Mouse (Mus musculus) forebrain, embryonic 15.5 days (tissue): ENCODE measurements at regions not wholly inside any gene's neighbourhood (a gene's known extent, or its start where the extent isn't known, plus 50 kb on each side); places are given as distances from the start of the nearest gene placed in this dataset.

Experiments
- ATAC-seq: fragments of 200-750 bp; cut with Nextera tagmentation; replicated peaks from 2 replicates; pipeline ENCODE4 v1.8.0; 2017; ENCODE audit warnings: mild to moderate bottlenecking, moderate TSS enrichment, moderate library complexity
- H3K27ac ChIP-seq: fragments of 300-500 bp; sonication (generic); replicated peaks from 2 replicates; pipeline ENCODE4 v1.5.1; 2015; ENCODE audit warnings: mild to moderate bottlenecking, inconsistent platforms
- H3K27me3 ChIP-seq: fragments of 300-500 bp; sonication (generic); 2 replicates; pipeline ENCODE4 v1.6.1; 2015; ENCODE audit warnings: inconsistent platforms
- H3K36me3 ChIP-seq: fragments of 300-500 bp; sonication (generic); 2 replicates; pipeline ENCODE4 v1.6.1; 2015; ENCODE audit warnings: mild to moderate bottlenecking, inconsistent platforms
- H3K4me1 ChIP-seq: fragments of 300-500 bp; sonication (generic); 2 replicates; pipeline ENCODE4 v1.6.1; 2015; ENCODE audit warnings: inconsistent platforms
- H3K4me2 ChIP-seq: fragments of 300-500 bp; sonication (generic); replicated peaks from 2 replicates; pipeline ENCODE4 v1.6.1; 2015; ENCODE audit warnings: mild to moderate bottlenecking, inconsistent platforms
- H3K4me3 ChIP-seq: fragments of 300-500 bp; sonication (generic); 2 replicates; pipeline ENCODE4 v1.5.1; 2015; ENCODE audit warnings: mild to moderate bottlenecking, inconsistent platforms
- H3K9ac ChIP-seq: fragments of 300-500 bp; sonication (generic); replicated peaks from 2 replicates; pipeline ENCODE4 v1.6.1; 2015; ENCODE audit warnings: mild to moderate bottlenecking, inconsistent platforms
- H3K9me3 ChIP-seq: fragments of 300-500 bp; sonication (generic); 2 replicates; pipeline ENCODE4 v1.6.1; 2016; ENCODE audit warnings: inconsistent platforms
- WGBS: fragments of 180-500 bp; shearing (Covaris S2); methylation state at CpG from one replicate; pipeline ENCODE4 v1.1.7; 2015; ENCODE audit warnings: mixed read lengths; 5-methylcytosine and 5-hydroxymethylcytosine counted together

DNA sequence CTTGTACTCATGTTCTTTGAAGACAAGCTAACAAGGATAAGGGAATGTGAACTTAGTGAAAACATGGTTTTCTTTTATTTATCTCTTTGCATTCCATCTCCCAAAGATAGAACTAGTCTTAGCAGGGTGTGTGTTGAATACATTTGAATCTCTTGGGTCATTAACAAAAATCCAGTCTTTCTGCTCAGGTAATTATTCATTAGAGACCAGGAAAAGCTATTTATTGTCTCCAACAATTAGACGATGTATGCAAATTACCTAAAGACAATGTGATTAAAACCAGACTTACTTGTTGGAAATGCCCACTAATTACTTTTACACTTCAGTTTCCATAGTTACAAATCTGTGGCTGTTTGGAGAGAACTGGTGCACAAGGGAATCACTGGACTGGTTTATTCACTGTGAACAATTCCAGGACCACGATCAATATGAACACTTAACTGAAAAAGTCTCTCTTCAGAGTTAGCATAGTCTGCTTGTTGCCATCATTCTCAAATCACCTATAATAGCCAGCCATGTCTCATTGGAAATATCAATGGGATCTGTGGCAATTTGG is 584.4 kb downstream of the Mettl4 start:
- Histone ChIP-seq H3K4me3 (no peak overlapping the region), H3K4me2 (no peak overlapping the region), H3K27ac (no peak overlapping the region), H3K36me3 (no peaks in the 10 kb centered on the region), H3K9me3 (no peaks in the 10 kb centered on the region), H3K9ac (no peak overlapping the region), H3K27me3 (no peaks in the 10 kb centered on the region), H3K4me1 (peaks cover 3% of the 10 kb centered on the region; the same call in 1 of the 2 replicates)
- peak; percentile 74; the same call in 1 of the 2 replicates for ATAC-seq
- WGBS, result 19% methylated on average over 2 of the region's 2 CpGs

DNA sequence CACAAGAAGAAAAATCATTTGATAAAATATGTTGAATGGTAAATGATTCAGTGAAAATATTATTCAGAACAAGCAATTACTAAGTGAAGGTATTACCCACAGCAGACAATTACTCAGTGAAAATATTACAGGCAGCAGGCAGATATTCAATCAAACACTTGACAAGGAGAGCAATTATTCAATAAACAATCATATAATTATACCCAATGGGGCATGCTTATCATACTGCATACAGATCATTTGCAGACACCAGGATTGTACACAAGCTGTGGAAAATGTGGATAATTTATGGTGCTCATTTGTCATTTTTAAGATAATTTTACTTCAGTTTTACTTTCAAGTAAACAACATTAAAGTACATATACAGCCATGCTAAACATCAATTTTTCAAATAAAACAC is 605.5 kb downstream of the Mettl4 start:
- no peak overlapping the region for H3K4me2 ChIP-seq
- no peaks in the 10 kb centered on the region for H3K36me3 ChIP-seq
- no peak for ATAC-seq
- no peak overlapping the region for H3K9ac ChIP-seq
- no peaks in the 10 kb centered on the region for H3K4me1 ChIP-seq
- no peaks in the 10 kb centered on the region for H3K9me3 ChIP-seq
- no peak overlapping the region for H3K4me3 ChIP-seq
- H3K27ac ChIP-seq, result no peak overlapping the region
- no peaks in the 10 kb centered on the region for H3K27me3 ChIP-seq

DNA sequence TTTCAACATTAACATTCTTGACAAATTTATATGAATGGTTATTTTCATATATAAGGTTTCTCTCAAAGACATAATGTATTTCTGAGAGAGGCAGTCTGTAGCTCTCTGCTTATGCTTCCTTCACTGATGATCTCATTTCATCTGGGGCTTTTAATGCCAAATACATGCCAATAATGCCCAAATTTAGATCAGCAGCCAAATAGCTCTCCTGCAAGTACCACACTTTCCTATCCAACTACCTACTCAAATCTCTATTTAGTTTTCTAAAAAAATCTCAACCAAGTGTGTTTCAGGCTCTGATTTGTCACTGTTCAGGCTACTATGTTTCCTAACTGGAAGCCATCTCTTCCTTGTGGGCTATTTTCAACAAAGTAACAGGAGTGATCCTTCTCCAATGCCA is 616.6 kb downstream of the Mettl4 start:
- no peaks in the 10 kb centered on the region for H3K9me3 ChIP-seq
- H3K4me1 ChIP-seq, result no peaks in the 10 kb centered on the region
- no peaks in the 10 kb centered on the region for H3K36me3 ChIP-seq
- H3K9ac ChIP-seq, result no peak overlapping the region
- no peak overlapping the region for H3K4me3 ChIP-seq
- no peak for ATAC-seq
- H3K27me3 ChIP-seq, result no peaks in the 10 kb centered on the region
- no peak overlapping the region for H3K4me2 ChIP-seq
- no peak overlapping the region for H3K27ac ChIP-seq

DNA sequence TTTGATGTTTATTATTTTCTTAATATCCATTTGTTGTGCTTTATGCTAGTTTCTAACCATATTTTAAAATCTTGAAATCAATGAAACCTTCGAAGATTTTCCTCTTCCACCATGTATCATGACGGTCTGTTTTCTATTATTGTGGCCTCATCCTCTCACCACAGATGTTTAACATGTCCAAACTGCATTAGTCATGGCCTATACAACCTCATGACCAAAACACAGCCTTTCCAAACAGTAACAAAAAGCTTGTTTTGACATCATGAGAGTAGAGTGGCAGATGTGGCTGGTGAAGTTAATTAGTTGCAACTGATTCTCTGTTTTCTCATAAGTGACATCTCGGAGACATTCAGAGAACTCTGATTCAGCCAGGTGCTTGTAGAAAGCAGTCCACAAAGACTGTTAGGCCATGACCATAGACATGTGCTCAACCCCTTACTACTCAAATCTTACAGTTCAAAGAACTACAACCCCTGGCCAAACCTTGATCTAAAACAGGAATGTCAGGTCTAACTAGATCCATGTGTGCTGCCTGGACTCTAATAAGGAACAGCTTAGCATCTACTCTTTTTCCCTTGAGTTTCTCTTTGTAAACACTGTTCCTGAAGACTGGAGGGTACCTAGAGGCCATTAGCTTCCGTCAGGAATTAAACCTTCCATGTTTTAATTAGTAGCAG is 655.7 kb downstream of the Mettl4 start:
- Histone ChIP-seq H3K27ac (no peak overlapping the region), H3K9me3 (no peaks in the 10 kb centered on the region), H3K27me3 (no peaks in the 10 kb centered on the region), H3K36me3 (no peaks in the 10 kb centered on the region), H3K4me1 (no peaks in the 10 kb centered on the region), H3K9ac (no peak overlapping the region), H3K4me3 (no peak overlapping the region), H3K4me2 (no peak overlapping the region)
- no peak for ATAC-seq
- WGBS, result 71% methylated on average over 4 of the region's 4 CpGs

DNA sequence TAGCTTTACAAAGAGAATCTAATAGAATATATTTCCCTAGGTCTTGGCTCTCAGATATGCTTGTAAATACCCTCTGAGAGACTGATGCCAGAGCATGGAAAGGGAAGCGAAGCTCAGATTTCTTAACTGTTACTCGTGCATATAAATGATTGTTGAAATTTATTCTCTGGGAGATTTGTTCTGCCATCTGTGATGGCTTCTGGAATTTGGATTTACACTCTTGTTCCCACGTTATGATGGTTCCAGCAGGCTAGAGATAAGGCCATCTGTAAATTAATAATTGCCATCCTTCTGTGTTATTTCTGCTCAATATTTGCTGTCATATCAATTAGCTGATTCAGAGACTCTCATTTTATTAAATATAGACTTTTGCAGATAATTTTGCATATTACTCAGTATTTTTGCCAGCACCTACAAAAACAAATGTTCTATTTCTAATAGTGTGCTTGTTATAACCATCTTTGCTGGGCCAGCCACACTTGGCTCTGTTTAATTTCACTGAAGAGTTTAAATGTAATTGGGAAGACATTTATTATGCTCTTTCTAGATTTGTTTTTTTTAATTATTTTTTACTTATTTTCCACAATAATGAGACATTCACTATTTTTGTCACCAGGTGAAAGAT is 695.3 kb downstream of the Mettl4 start:
- H3K4me1 ChIP-seq, result no peaks in the 10 kb centered on the region
- peak; percentile 87 for ATAC-seq
- no peaks in the 10 kb centered on the region for H3K36me3 ChIP-seq
- 58% methylated on average over 3 of the region's 3 CpGs for WGBS
- H3K9me3 ChIP-seq, result no peaks in the 10 kb centered on the region
- no peak overlapping the region for H3K4me2 ChIP-seq
- H3K27ac ChIP-seq, result peak overlapping the region; percentile 27; the same call in 1 of the 2 replicates
- no peak overlapping the region for H3K4me3 ChIP-seq
- no peak overlapping the region for H3K9ac ChIP-seq
- H3K27me3 ChIP-seq, result no peaks in the 10 kb centered on the region

DNA sequence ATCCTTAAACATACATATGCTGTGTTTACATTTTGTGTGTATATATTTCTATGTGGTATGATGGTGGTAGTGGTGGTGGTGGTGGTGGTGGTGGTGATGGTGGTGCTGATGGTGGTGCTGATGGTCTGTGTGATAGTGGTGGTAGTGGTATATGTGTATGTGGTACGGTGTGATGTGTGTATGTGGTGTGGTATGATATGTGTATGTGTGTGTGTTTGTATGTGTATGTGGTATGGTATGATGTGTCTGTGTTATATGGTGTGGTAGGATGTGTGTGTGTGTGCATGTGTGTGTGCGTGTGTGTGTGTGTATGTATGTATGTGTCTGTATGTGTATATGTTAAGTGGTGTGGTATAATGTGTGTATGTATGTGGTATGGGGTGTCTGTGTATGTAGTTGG is 701.3 kb downstream of the Mettl4 start:
- no peak overlapping the region for H3K4me2 ChIP-seq
- no peaks in the 10 kb centered on the region for H3K27me3 ChIP-seq
- H3K36me3 ChIP-seq, result no peaks in the 10 kb centered on the region
- no peak overlapping the region for H3K27ac ChIP-seq
- WGBS, result 87% methylated on average over 2 of the region's 2 CpGs
- no peak overlapping the region for H3K4me3 ChIP-seq
- H3K9me3 ChIP-seq, result no peaks in the 10 kb centered on the region
- no peaks in the 10 kb centered on the region for H3K4me1 ChIP-seq
- H3K9ac ChIP-seq, result no peak overlapping the region
- no peak for ATAC-seq

DNA sequence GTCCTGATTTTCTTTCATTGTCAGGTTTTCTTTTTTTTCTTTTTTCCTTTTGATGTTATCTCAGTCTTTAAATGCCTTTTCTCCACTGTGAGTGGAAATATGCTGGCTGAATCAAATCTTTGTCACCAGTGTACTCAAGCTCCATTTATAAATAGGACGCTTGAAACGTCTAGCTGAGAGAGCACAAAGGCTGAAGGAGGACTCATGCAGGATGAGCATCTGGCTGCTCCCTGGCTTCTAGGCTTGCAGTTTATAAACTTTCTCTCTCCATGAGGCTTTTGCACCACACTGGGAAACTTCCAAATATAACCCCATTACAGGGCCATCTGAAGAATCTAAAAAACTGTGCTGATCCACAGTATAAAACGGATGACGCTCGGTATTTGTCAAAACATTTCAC is 711.6 kb downstream of the Mettl4 start:
- no peaks in the 10 kb centered on the region for H3K9me3 ChIP-seq
- H3K9ac ChIP-seq, result no peak overlapping the region
- WGBS, result 56% methylated on average over 5 of the region's 5 CpGs
- no peak overlapping the region for H3K27ac ChIP-seq
- no peak for ATAC-seq
- no peaks in the 10 kb centered on the region for H3K4me1 ChIP-seq
- no peaks in the 10 kb centered on the region for H3K27me3 ChIP-seq
- no peaks in the 10 kb centered on the region for H3K36me3 ChIP-seq
- H3K4me2 ChIP-seq, result no peak overlapping the region
- H3K4me3 ChIP-seq, result no peak overlapping the region

DNA sequence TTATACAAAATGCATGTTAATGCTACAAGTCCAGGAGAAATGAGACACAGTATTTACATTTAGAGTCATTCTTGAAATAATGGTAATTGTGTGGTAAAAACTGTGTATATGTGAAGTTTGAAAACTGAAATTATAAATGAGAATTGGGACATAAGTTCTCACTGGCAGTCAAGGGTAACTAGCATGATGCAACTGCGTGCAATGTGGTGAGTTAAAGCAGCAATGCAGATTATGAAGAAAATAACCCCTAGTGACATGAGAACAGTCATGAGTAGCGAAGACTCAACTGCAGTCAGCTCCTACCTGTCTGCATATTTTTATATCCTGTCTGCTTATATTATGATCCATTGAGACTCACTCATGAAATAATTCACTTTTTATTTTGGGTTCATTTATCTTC is 737.4 kb downstream of the Mettl4 start:
- 88% methylated on average over 2 of the region's 2 CpGs for WGBS
- Histone ChIP-seq H3K36me3 (no peaks in the 10 kb centered on the region), H3K4me2 (no peak overlapping the region), H3K27ac (no peak overlapping the region), H3K9ac (no peak overlapping the region), H3K4me1 (no peaks in the 10 kb centered on the region), H3K4me3 (no peak overlapping the region), H3K9me3 (no peaks in the 10 kb centered on the region), H3K27me3 (no peaks in the 10 kb centered on the region)
- ATAC-seq, result no peak

DNA sequence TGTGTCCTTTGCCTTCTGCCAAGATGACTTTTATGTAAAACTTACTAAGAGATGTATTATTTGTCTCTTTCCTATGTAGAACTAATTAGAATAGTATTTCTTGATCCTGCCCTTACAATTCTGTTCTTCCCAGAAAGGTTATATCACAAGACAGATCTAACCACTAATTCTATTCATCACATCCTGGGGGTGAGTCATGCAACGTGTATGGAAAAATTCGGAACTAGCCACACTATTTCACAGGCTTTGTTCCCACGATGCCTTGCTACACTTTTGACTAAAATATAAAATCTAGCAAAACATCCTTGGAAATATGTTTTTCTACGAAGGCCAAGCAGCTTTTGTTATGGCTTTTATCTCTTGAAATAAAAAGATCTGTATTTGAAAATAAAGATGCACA is 747.7 kb downstream of the Mettl4 start:
- Histone ChIP-seq H3K36me3 (no peaks in the 10 kb centered on the region), H3K27ac (no peak overlapping the region), H3K4me3 (no peak overlapping the region), H3K4me2 (no peak overlapping the region), H3K4me1 (no peaks in the 10 kb centered on the region), H3K27me3 (no peaks in the 10 kb centered on the region), H3K9ac (no peak overlapping the region), H3K9me3 (no peaks in the 10 kb centered on the region)
- 77% methylated on average over 4 of the region's 4 CpGs for WGBS
- no peak for ATAC-seq

DNA sequence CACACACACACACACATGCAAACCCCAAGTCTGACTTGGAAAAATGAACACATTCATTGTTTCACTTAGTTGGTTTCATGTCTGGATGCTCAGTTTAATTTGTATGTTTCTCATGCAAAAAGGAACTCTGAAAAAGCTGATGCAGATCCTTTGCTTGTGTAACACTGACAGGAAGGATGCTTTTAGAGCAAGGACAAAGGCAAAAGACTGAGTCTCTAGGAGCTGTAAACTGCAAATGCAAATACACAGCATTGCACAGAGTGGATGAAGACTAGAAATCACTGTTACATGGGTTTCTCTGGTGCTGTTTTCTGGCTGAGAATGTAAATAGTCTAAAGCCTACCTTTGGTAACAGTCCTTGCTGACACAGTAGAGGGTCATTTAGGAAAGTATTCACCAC is 748.3 kb downstream of the Mettl4 start:
- Histone ChIP-seq H3K27me3 (no peaks in the 10 kb centered on the region), H3K4me1 (no peaks in the 10 kb centered on the region), H3K9me3 (no peaks in the 10 kb centered on the region), H3K36me3 (no peaks in the 10 kb centered on the region), H3K27ac (no peak overlapping the region), H3K4me2 (no peak overlapping the region), H3K9ac (no peak overlapping the region), H3K4me3 (no peak overlapping the region)
- no peak for ATAC-seq

DNA sequence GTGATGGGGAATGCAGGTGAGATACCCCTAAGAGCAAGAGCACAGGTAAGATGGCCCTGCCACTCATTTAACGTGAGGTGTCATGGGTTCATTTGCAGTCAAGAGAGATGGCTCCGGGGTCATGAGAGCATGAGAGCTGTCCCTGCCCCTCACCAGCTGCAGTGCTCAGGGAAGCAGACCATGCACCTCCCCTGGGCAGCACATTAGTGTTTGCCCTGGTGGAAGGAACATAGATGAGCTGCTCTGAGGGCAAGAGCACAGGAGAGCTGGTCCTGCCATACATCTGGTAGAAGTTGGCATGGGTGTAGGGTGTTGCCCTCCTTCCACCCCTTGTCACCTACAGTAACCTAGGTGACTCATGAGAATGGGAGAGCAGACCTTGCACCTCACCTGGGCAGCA is 762.9 kb downstream of the Mettl4 start:
- no peak overlapping the region for H3K4me2 ChIP-seq
- 94% methylated on average over 2 of the region's 2 CpGs for WGBS
- no peak overlapping the region for H3K9ac ChIP-seq
- no peaks in the 10 kb centered on the region for H3K27me3 ChIP-seq
- H3K9me3 ChIP-seq, result no peaks in the 10 kb centered on the region
- no peaks in the 10 kb centered on the region for H3K36me3 ChIP-seq
- no peaks in the 10 kb centered on the region for H3K4me1 ChIP-seq
- 0 out of 2 replicates have a peak, but pooled peaks have one; percentile 32 for ATAC-seq
- no peak overlapping the region for H3K27ac ChIP-seq
- no peak overlapping the region for H3K4me3 ChIP-seq
